Mouse (Mus musculus): ENCODE measurements around the gene Hacd3. TPM values are rescaled to one million over a fixed set of nuclear protein-coding genes. Genes with fewer than 3 reads are reported as not detected.
"Not testable (repeated sequence)": the region's sequence is repeated elsewhere in the genome, so short reads cannot be mapped to it uniquely, and the experiment has no call there.

The Hacd3 gene
- polyA plus RNA-seq, 1 experiment from 2014 or later: 84.6 TPM

GRCm38 (mm10) chr9:65015461-65016222 lies 5.9 kb downstream of the Hacd3 start:
- ATAC-seq (ENCODE audit: insufficient number of reproducible peaks, insufficient read depth, low FRiP score, low read depth): no peak
- Histone ChIP-seq H3K9me3 (ENCODE audit: control insufficient read depth, low read depth, low read length) (no peaks in the 10 kb centered on the region), H3K27me3 (ENCODE audit: control insufficient read depth, insufficient read depth, low read length) (no peaks in the 10 kb centered on the region), H3K4me3 (ENCODE audit: low read depth, low read length) (no peak overlapping the region), H3K27ac (ENCODE audit: low read length) (no peak overlapping the region), H3K4me2 (replicated peaks; ENCODE audit: low read depth, low read length) (no peak overlapping the region), H3K4me1 (ENCODE audit: control insufficient read depth, insufficient read depth, low read length) (peaks cover 14% of the 10 kb centered on the region), H3K9ac (replicated peaks; ENCODE audit: low read depth, low read length) (no peak overlapping the region), H3K36me3 (ENCODE audit: control insufficient read depth, insufficient read depth, low read length) (no peaks in the 10 kb centered on the region)
- WGBS: 56% methylated on average over 7 of the region's 7 CpGs

- H3K27me3 ChIP-seq (ENCODE audit: control insufficient read depth, insufficient read depth, low read length): no peaks in the 10 kb centered on the region
- H3K4me1 ChIP-seq (ENCODE audit: control insufficient read depth, insufficient read depth, low read length): 0 out of 2 replicates have a peak, but pooled peaks cover 2% of the 10 kb centered on the region
- no peak overlapping the region for H3K4me2 ChIP-seq (replicated peaks; ENCODE audit: low read depth, low read length)
- H3K9ac ChIP-seq (replicated peaks; ENCODE audit: low read depth, low read length): no peak overlapping the region
- 55% methylated on average over 6 of the region's 6 CpGs for WGBS
- peaks cover 3% of the 10 kb centered on the region for H3K36me3 ChIP-seq (ENCODE audit: control insufficient read depth, insufficient read depth, low read length)
- no peaks in the 10 kb centered on the region for H3K9me3 ChIP-seq (ENCODE audit: control insufficient read depth, low read depth, low read length)
- no peak for ATAC-seq (ENCODE audit: insufficient number of reproducible peaks, insufficient read depth, low FRiP score, low read depth)
- no peak overlapping the region for H3K27ac ChIP-seq (ENCODE audit: low read length)
- H3K4me3 ChIP-seq (ENCODE audit: low read depth, low read length): no peak overlapping the region
These were observed 10.2 kb downstream of the Hacd3 start for GRCm38 (mm10) chr9:65011304-65011703.

GRCm38 (mm10) chr9:65010632-65011031 lies 10.9 kb downstream of the Hacd3 start:
- no peak overlapping the region for H3K9ac ChIP-seq (replicated peaks; ENCODE audit: low read depth, low read length)
- H3K27ac ChIP-seq (ENCODE audit: low read length): no peak overlapping the region
- 84% methylated on average over 8 of the region's 8 CpGs for WGBS
- H3K36me3 ChIP-seq (ENCODE audit: control insufficient read depth, insufficient read depth, low read length): peaks cover 6% of the 10 kb centered on the region
- no peaks in the 10 kb centered on the region for H3K4me1 ChIP-seq (ENCODE audit: control insufficient read depth, insufficient read depth, low read length)
- no peaks in the 10 kb centered on the region for H3K27me3 ChIP-seq (ENCODE audit: control insufficient read depth, insufficient read depth, low read length)
- H3K9me3 ChIP-seq (ENCODE audit: control insufficient read depth, low read depth, low read length): no peaks in the 10 kb centered on the region
- no peak for ATAC-seq (ENCODE audit: insufficient number of reproducible peaks, insufficient read depth, low FRiP score, low read depth)
- H3K4me3 ChIP-seq (ENCODE audit: low read depth, low read length): no peak overlapping the region
- no peak overlapping the region for H3K4me2 ChIP-seq (replicated peaks; ENCODE audit: low read depth, low read length)

- H3K4me1 ChIP-seq (ENCODE audit: control insufficient read depth, insufficient read depth, low read length): no peaks in the 10 kb centered on the region
- no peak overlapping the region for H3K9ac ChIP-seq (replicated peaks; ENCODE audit: low read depth, low read length)
- WGBS: 96% methylated on average over 8 of the region's 8 CpGs
- H3K27ac ChIP-seq (ENCODE audit: low read length): no peak overlapping the region
- peaks cover 20% of the 10 kb centered on the region for H3K36me3 ChIP-seq (ENCODE audit: control insufficient read depth, insufficient read depth, low read length)
- no peak for ATAC-seq (ENCODE audit: insufficient number of reproducible peaks, insufficient read depth, low FRiP score, low read depth)
- H3K27me3 ChIP-seq (ENCODE audit: control insufficient read depth, insufficient read depth, low read length): no peaks in the 10 kb centered on the region
- no peak overlapping the region for H3K4me3 ChIP-seq (ENCODE audit: low read depth, low read length)
- no peaks in the 10 kb centered on the region for H3K9me3 ChIP-seq (ENCODE audit: control insufficient read depth, low read depth, low read length)
- H3K4me2 ChIP-seq (replicated peaks; ENCODE audit: low read depth, low read length): no peak overlapping the region
These were observed 15.8 kb downstream of the Hacd3 start for GRCm38 (mm10) chr9:65005737-65006136.

- ATAC-seq (ENCODE audit: insufficient number of reproducible peaks, insufficient read depth, low FRiP score, low read depth): no peak
- Histone ChIP-seq H3K36me3 (ENCODE audit: control insufficient read depth, insufficient read depth, low read length) (peaks cover 40% of the 10 kb centered on the region), H3K27ac (ENCODE audit: low read length) (no peak overlapping the region), H3K4me2 (replicated peaks; ENCODE audit: low read depth, low read length) (no peak overlapping the region), H3K27me3 (ENCODE audit: control insufficient read depth, insufficient read depth, low read length) (no peaks in the 10 kb centered on the region), H3K9me3 (ENCODE audit: control insufficient read depth, low read depth, low read length) (no peaks in the 10 kb centered on the region), H3K4me1 (ENCODE audit: control insufficient read depth, insufficient read depth, low read length) (no peaks in the 10 kb centered on the region), H3K4me3 (ENCODE audit: low read depth, low read length) (no peak overlapping the region), H3K9ac (replicated peaks; ENCODE audit: low read depth, low read length) (no peak overlapping the region)
- 83% methylated on average over 4 of the region's 4 CpGs for WGBS
These were observed 20.0 kb downstream of the Hacd3 start for GRCm38 (mm10) chr9:65001481-65001880.

DNA sequence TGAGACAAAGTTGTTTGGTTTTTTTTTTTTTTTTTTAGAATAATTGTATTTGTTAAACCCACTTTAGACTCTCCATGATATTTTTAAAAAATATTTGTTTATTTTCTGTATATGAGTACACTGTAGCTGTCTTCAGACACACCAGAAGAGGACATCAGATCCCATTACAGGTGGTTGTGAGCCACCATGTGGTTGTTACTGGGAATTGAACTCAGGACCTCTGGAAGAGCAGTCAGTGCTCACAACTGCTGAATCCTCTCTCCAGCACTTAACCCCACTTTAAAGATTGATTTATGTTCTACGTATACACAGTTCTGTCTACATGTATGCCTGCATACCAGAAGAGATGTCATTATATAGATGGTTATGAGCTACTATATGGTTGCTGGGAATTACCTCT lies 26.0 kb downstream of the Hacd3 start:
- H3K36me3 ChIP-seq (ENCODE audit: control insufficient read depth, insufficient read depth, low read length): peaks cover 42% of the 10 kb centered on the region
- WGBS: 71% methylated on average over 1 of the region's 1 CpGs
- not testable (repeated sequence) for H3K9ac ChIP-seq (replicated peaks; ENCODE audit: low read depth, low read length); H3K4me1 ChIP-seq (ENCODE audit: control insufficient read depth, insufficient read depth, low read length); H3K27me3 ChIP-seq (ENCODE audit: control insufficient read depth, insufficient read depth, low read length); ATAC-seq (ENCODE audit: insufficient number of reproducible peaks, insufficient read depth, low FRiP score, low read depth); H3K27ac ChIP-seq (ENCODE audit: low read length); H3K9me3 ChIP-seq (ENCODE audit: control insufficient read depth, low read depth, low read length); H3K4me3 ChIP-seq (ENCODE audit: low read depth, low read length); H3K4me2 ChIP-seq (replicated peaks; ENCODE audit: low read depth, low read length)

DNA sequence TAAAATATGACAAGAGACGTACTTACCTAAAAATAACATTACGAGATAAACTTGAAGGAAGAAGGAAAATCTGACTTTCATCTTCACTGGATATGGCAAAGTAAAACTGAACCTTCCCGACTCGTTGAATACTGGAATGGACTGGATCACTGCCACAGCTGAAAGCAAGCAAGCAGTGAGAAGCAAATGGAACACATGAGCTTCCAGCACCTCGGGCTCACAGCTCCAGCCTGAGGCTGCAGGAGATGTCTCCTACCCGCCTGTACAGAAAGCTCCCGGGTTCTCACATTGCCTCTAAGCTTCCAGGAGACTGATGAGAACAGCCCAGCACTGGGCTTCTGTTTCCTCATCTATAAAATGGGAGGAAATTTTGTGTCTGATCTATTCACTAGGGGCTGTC lies 31.2 kb downstream of the Hacd3 start:
- Histone ChIP-seq H3K9me3 (ENCODE audit: control insufficient read depth, low read depth, low read length) (no peaks in the 10 kb centered on the region), H3K4me1 (ENCODE audit: control insufficient read depth, insufficient read depth, low read length) (no peaks in the 10 kb centered on the region), H3K9ac (replicated peaks; ENCODE audit: low read depth, low read length) (no peak overlapping the region), H3K4me3 (ENCODE audit: low read depth, low read length) (no peak overlapping the region), H3K27ac (ENCODE audit: low read length) (no peak overlapping the region), H3K4me2 (replicated peaks; ENCODE audit: low read depth, low read length) (no peak overlapping the region), H3K36me3 (ENCODE audit: control insufficient read depth, insufficient read depth, low read length) (peaks cover 55% of the 10 kb centered on the region), H3K27me3 (ENCODE audit: control insufficient read depth, insufficient read depth, low read length) (no peaks in the 10 kb centered on the region)
- no peak for ATAC-seq (ENCODE audit: insufficient number of reproducible peaks, insufficient read depth, low FRiP score, low read depth)
- 79% methylated on average over 7 of the region's 7 CpGs for WGBS

GRCm38 (mm10) chr9:64988443-64988842 lies 33.0 kb downstream of the Hacd3 start:
- Histone ChIP-seq H3K27me3 (ENCODE audit: control insufficient read depth, insufficient read depth, low read length) (no peaks in the 10 kb centered on the region), H3K36me3 (ENCODE audit: control insufficient read depth, insufficient read depth, low read length) (peaks cover 70% of the 10 kb centered on the region), H3K9me3 (ENCODE audit: control insufficient read depth, low read depth, low read length) (no peaks in the 10 kb centered on the region), H3K4me1 (ENCODE audit: control insufficient read depth, insufficient read depth, low read length) (no peaks in the 10 kb centered on the region), H3K27ac (ENCODE audit: low read length) (no peak overlapping the region), H3K4me3 (ENCODE audit: low read depth, low read length) (no peak overlapping the region), H3K4me2 (replicated peaks; ENCODE audit: low read depth, low read length) (no peak overlapping the region), H3K9ac (replicated peaks; ENCODE audit: low read depth, low read length) (no peak overlapping the region)
- no peak for ATAC-seq (ENCODE audit: insufficient number of reproducible peaks, insufficient read depth, low FRiP score, low read depth)
- WGBS: 85% methylated on average over 6 of the region's 6 CpGs

DNA sequence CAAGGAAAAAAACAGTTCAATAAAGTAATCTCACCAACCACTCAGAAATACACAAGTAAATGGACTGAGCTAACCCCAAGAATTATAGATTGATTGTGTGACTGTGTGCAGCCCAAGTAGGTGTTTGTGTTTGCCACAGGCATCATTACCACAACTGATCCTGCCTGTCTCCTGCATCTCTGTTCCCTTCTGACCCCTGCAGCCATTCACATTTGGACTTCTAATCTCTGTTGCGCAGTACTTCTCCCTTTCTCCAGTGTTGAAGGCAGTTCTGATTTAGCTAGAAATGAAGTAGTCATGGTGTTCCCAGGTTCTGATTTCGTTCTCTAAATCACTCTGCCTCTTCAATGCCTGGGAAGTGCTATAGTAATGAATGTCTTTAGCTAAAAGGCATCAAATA lies 33.8 kb downstream of the Hacd3 start:
- H3K4me2 ChIP-seq (replicated peaks; ENCODE audit: low read depth, low read length): no peak overlapping the region
- H3K9me3 ChIP-seq (ENCODE audit: control insufficient read depth, low read depth, low read length): no peaks in the 10 kb centered on the region
- H3K27ac ChIP-seq (ENCODE audit: low read length): no peak overlapping the region
- ATAC-seq (ENCODE audit: insufficient number of reproducible peaks, insufficient read depth, low FRiP score, low read depth): no peak
- no peak overlapping the region for H3K9ac ChIP-seq (replicated peaks; ENCODE audit: low read depth, low read length)
- 86% methylated on average over 2 of the region's 2 CpGs for WGBS
- H3K4me1 ChIP-seq (ENCODE audit: control insufficient read depth, insufficient read depth, low read length): no peaks in the 10 kb centered on the region
- H3K27me3 ChIP-seq (ENCODE audit: control insufficient read depth, insufficient read depth, low read length): no peaks in the 10 kb centered on the region
- H3K36me3 ChIP-seq (ENCODE audit: control insufficient read depth, insufficient read depth, low read length): peaks cover 69% of the 10 kb centered on the region
- H3K4me3 ChIP-seq (ENCODE audit: low read depth, low read length): no peak overlapping the region
